Mouse (Mus musculus) brain, embryonic 14.5 days (tissue): ENCODE data around the gene Pex14.

ENCODE experiments used
- CTCF ChIP-seq: fragments of 200-500 bp; IDR thresholded peaks from 2 replicates; pipeline ENCODE4 v1.5.1; 2012; ENCODE audit warnings: inconsistent platforms, mild to moderate bottlenecking, moderate library complexity, borderline replicate concordance; ENCODE audit not compliant: insufficient read depth, insufficient read length; ENCODE audit errors: extremely low read depth
- POLR2A ChIP-seq: fragments of 200-500 bp; IDR thresholded peaks from 2 replicates; pipeline ENCODE4 v1.6.1; 2012; ENCODE audit warnings: mild to moderate bottlenecking, inconsistent platforms, borderline replicate concordance; ENCODE audit not compliant: poor library complexity, insufficient read depth, insufficient read length, severe bottlenecking; ENCODE audit errors: extremely low read depth

- no peak for TF ChIP-seq CTCF
- no peak for TF ChIP-seq POLR2A
Observed at GRCm38 (mm10) chr4:149056957-149057356, 42.7 kb downstream of the Pex14 start.
